Mouse (Mus musculus): Measurements from ENCODE around the gene Farsa. TPM values are rescaled to one million over a fixed set of nuclear protein-coding genes. Genes with fewer than 3 reads are reported as not detected.
"Not testable (repeated sequence)": the region's sequence is repeated elsewhere in the genome, so short reads cannot be mapped to it uniquely, and the experiment has no call there.

The Farsa gene
- polyA plus RNA-seq, 1 experiment from 2014 or later, result 104 TPM

GRCm38 (mm10) chr8:84814555-84815441 lies 42.0 kb upstream of the Farsa start:
- peaks cover 24% of the 10 kb centered on the region for H3K27me3 ChIP-seq (ENCODE audit: control insufficient read depth, insufficient read depth, low read length)
- DNase-seq (ENCODE audit: low spot score) (no peak), ATAC-seq (ENCODE audit: insufficient read depth, low FRiP score, low TSS enrichment) (no peak)
- peaks cover 9% of the 10 kb centered on the region; the same call in 1 of the 2 replicates for H3K4me1 ChIP-seq (ENCODE audit: control insufficient read depth, insufficient read depth, low read length)
- H3K27ac ChIP-seq (ENCODE audit: low read depth, low read length), result no peak overlapping the region
- H3K36me3 ChIP-seq (ENCODE audit: control insufficient read depth, insufficient read depth, low read length), result no peaks in the 10 kb centered on the region
- H3K9me3 ChIP-seq (ENCODE audit: control insufficient read depth, low read length), result no peaks in the 10 kb centered on the region
- H3K9ac ChIP-seq (ENCODE audit: low read length), result no peak overlapping the region
- H3K4me2 ChIP-seq (ENCODE audit: low read depth), result no peak overlapping the region
- WGBS, result 52% methylated on average over 19 of the region's 19 CpGs
- no peak overlapping the region for H3K4me3 ChIP-seq (ENCODE audit: low read depth, low read length)

GRCm38 (mm10) chr8:84815547-84815946 lies 41.2 kb upstream of the Farsa start:
- Histone ChIP-seq H3K9me3 (ENCODE audit: control insufficient read depth, low read length) (no peaks in the 10 kb centered on the region), H3K4me3 (ENCODE audit: low read depth, low read length) (no peak overlapping the region), H3K27me3 (ENCODE audit: control insufficient read depth, insufficient read depth, low read length) (peaks cover 24% of the 10 kb centered on the region), H3K4me2 (ENCODE audit: low read depth) (no peak overlapping the region), H3K9ac (ENCODE audit: low read length) (no peak overlapping the region), H3K36me3 (ENCODE audit: control insufficient read depth, insufficient read depth, low read length) (no peaks in the 10 kb centered on the region), H3K27ac (ENCODE audit: low read depth, low read length) (no peak overlapping the region), H3K4me1 (ENCODE audit: control insufficient read depth, insufficient read depth, low read length) (peaks cover 9% of the 10 kb centered on the region; the same call in 1 of the 2 replicates)
- DNase-seq (ENCODE audit: low spot score), result peak; percentile 91
- WGBS, result 12% methylated on average over 9 of the region's 9 CpGs
- ATAC-seq (ENCODE audit: insufficient read depth, low FRiP score, low TSS enrichment), result peak; percentile 39; the same call in 1 of the 2 replicates

- no peak for ATAC-seq (ENCODE audit: insufficient read depth, low FRiP score, low TSS enrichment)
- H3K4me3 ChIP-seq (ENCODE audit: low read depth, low read length), result no peak overlapping the region
- H3K9me3 ChIP-seq (ENCODE audit: control insufficient read depth, low read length), result no peaks in the 10 kb centered on the region
- no peak for DNase-seq (ENCODE audit: low spot score)
- no peaks in the 10 kb centered on the region for H3K36me3 ChIP-seq (ENCODE audit: control insufficient read depth, insufficient read depth, low read length)
- H3K9ac ChIP-seq (ENCODE audit: low read length), result no peak overlapping the region
- peaks cover 20% of the 10 kb centered on the region for H3K27me3 ChIP-seq (ENCODE audit: control insufficient read depth, insufficient read depth, low read length)
- WGBS, result 79% methylated on average over 17 of the region's 17 CpGs
- peaks cover 9% of the 10 kb centered on the region; the same call in 1 of the 2 replicates for H3K4me1 ChIP-seq (ENCODE audit: control insufficient read depth, insufficient read depth, low read length)
- H3K4me2 ChIP-seq (ENCODE audit: low read depth), result no peak overlapping the region
- H3K27ac ChIP-seq (ENCODE audit: low read depth, low read length), result no peak overlapping the region
Observed at GRCm38 (mm10) chr8:84816117-84816516, 40.7 kb upstream of the Farsa start.

- Histone ChIP-seq H3K27ac (ENCODE audit: low read depth, low read length) (no peak within 1 kb of the TSS), H3K4me2 (ENCODE audit: low read depth) (peak within 1 kb of the TSS; percentile 33), H3K9me3 (ENCODE audit: control insufficient read depth, low read length) (no peaks in the 10 kb centered on the region), H3K4me3 (ENCODE audit: low read depth, low read length) (no peak within 1 kb of the TSS), H3K9ac (ENCODE audit: low read length) (no peak within 1 kb of the TSS), H3K4me1 (ENCODE audit: control insufficient read depth, insufficient read depth, low read length) (0 out of 2 replicates have a peak, but pooled peaks cover 3% of the 10 kb centered on the region), H3K36me3 (ENCODE audit: control insufficient read depth, insufficient read depth, low read length) (no peaks in the 10 kb centered on the region), H3K27me3 (ENCODE audit: control insufficient read depth, insufficient read depth, low read length) (peaks cover 3% of the 10 kb centered on the region; the same call in 1 of the 2 replicates)
- no peak for ATAC-seq (ENCODE audit: insufficient read depth, low FRiP score, low TSS enrichment)
- no peak for DNase-seq (ENCODE audit: low spot score)
- WGBS, result 22% methylated on average over 3 of the region's 3 CpGs
Observed at GRCm38 (mm10) chr8:84822723-84823122, 34.1 kb upstream of the Farsa start, which contains the start of gene Dand5. Gene Dand5, minus strand, starts transcription at chr8:84822823.

- H3K27me3 ChIP-seq (ENCODE audit: control insufficient read depth, insufficient read depth, low read length), result peaks cover 3% of the 10 kb centered on the region; the same call in 1 of the 2 replicates
- no peaks in the 10 kb centered on the region for H3K36me3 ChIP-seq (ENCODE audit: control insufficient read depth, insufficient read depth, low read length)
- no peak overlapping the region for H3K4me3 ChIP-seq (ENCODE audit: low read depth, low read length)
- H3K9ac ChIP-seq (ENCODE audit: low read length), result no peak overlapping the region
- no peak overlapping the region for H3K27ac ChIP-seq (ENCODE audit: low read depth, low read length)
- 0 out of 2 replicates have a peak, but pooled peaks cover 3% of the 10 kb centered on the region for H3K4me1 ChIP-seq (ENCODE audit: control insufficient read depth, insufficient read depth, low read length)
- ATAC-seq (ENCODE audit: insufficient read depth, low FRiP score, low TSS enrichment) (peak; percentile 81), DNase-seq (ENCODE audit: low spot score) (peak; percentile 87)
- no peaks in the 10 kb centered on the region for H3K9me3 ChIP-seq (ENCODE audit: control insufficient read depth, low read length)
- H3K4me2 ChIP-seq (ENCODE audit: low read depth), result peak overlapping the region; percentile 33
- WGBS, result 1% methylated on average over 18 of the region's 18 CpGs
Observed at GRCm38 (mm10) chr8:84823653-84824052, 33.1 kb upstream of the Farsa start.

GRCm38 (mm10) chr8:84825636-84826035 lies 31.2 kb upstream of the Farsa start:
- no peaks in the 10 kb centered on the region for H3K36me3 ChIP-seq (ENCODE audit: control insufficient read depth, insufficient read depth, low read length)
- no peak overlapping the region for H3K27ac ChIP-seq (ENCODE audit: low read depth, low read length)
- no peak overlapping the region for H3K4me3 ChIP-seq (ENCODE audit: low read depth, low read length)
- ATAC-seq (ENCODE audit: insufficient read depth, low FRiP score, low TSS enrichment) (no peak), DNase-seq (ENCODE audit: low spot score) (no peak)
- H3K4me1 ChIP-seq (ENCODE audit: control insufficient read depth, insufficient read depth, low read length), result 0 out of 2 replicates have a peak, but pooled peaks cover 3% of the 10 kb centered on the region
- H3K9me3 ChIP-seq (ENCODE audit: control insufficient read depth, low read length), result no peaks in the 10 kb centered on the region
- 65% methylated on average over 4 of the region's 4 CpGs for WGBS
- no peak overlapping the region for H3K9ac ChIP-seq (ENCODE audit: low read length)
- H3K27me3 ChIP-seq (ENCODE audit: control insufficient read depth, insufficient read depth, low read length), result peaks cover 3% of the 10 kb centered on the region; the same call in 1 of the 2 replicates
- H3K4me2 ChIP-seq (ENCODE audit: low read depth), result no peak overlapping the region

GRCm38 (mm10) chr8:84826518-84826917 lies 30.3 kb upstream of the Farsa start:
- WGBS, result 87% methylated on average over 2 of the region's 2 CpGs
- H3K27me3 ChIP-seq (ENCODE audit: control insufficient read depth, insufficient read depth, low read length); DNase-seq (ENCODE audit: low spot score); H3K4me3 ChIP-seq (ENCODE audit: low read depth, low read length); ATAC-seq (ENCODE audit: insufficient read depth, low FRiP score, low TSS enrichment); H3K9me3 ChIP-seq (ENCODE audit: control insufficient read depth, low read length); H3K4me1 ChIP-seq (ENCODE audit: control insufficient read depth, insufficient read depth, low read length); H3K27ac ChIP-seq (ENCODE audit: low read depth, low read length); H3K4me2 ChIP-seq (ENCODE audit: low read depth); H3K9ac ChIP-seq (ENCODE audit: low read length); H3K36me3 ChIP-seq (ENCODE audit: control insufficient read depth, insufficient read depth, low read length): not testable (repeated sequence)

- H3K4me1 ChIP-seq (ENCODE audit: control insufficient read depth, insufficient read depth, low read length), result peaks cover 6% of the 10 kb centered on the region
- no peaks in the 10 kb centered on the region for H3K27me3 ChIP-seq (ENCODE audit: control insufficient read depth, insufficient read depth, low read length)
- no peaks in the 10 kb centered on the region for H3K9me3 ChIP-seq (ENCODE audit: control insufficient read depth, low read length)
- WGBS, result 85% methylated on average over 11 of the region's 11 CpGs
- H3K9ac ChIP-seq (ENCODE audit: low read length), result peak within 1 kb of the TSS; percentile 99
- peaks cover 3% of the 10 kb centered on the region; the same call in 1 of the 2 replicates for H3K36me3 ChIP-seq (ENCODE audit: control insufficient read depth, insufficient read depth, low read length)
- DNase-seq (ENCODE audit: low spot score) (no peak), ATAC-seq (ENCODE audit: insufficient read depth, low FRiP score, low TSS enrichment) (no peak)
- H3K27ac ChIP-seq (ENCODE audit: low read depth, low read length), result peak within 1 kb of the TSS; percentile 93
- peak within 1 kb of the TSS; percentile 63 for H3K4me2 ChIP-seq (ENCODE audit: low read depth)
- peak within 1 kb of the TSS; percentile 95 for H3K4me3 ChIP-seq (ENCODE audit: low read depth, low read length)
Observed at GRCm38 (mm10) chr8:84831490-84831889, 25.3 kb upstream of the Farsa start, which contains the start of gene Gadd45gip1. Gene Gadd45gip1, plus strand, starts transcription at chr8:84831522.

Measured in neural tube, embryonic 11.5 days (tissue).